Mouse (Mus musculus) midbrain, embryonic 14.5 days (tissue): Measurements from ENCODE around the gene Osm. TPM values are rescaled to one million over a fixed set of nuclear protein-coding genes. Genes with fewer than 3 reads are reported as not detected.
A peak's percentile ranks its signal among the peaks of the same experiment; 100 is the strongest.

Source experiments
- ATAC-seq: fragments of 200-750 bp; cut with Nextera tagmentation; 2 replicates; pipeline ENCODE4 v1.8.0; 2017; ENCODE audit warnings: moderate number of reproducible peaks, moderate library complexity; ENCODE audit not compliant: low FRiP score, low TSS enrichment
- DNase-seq: peaks from one replicate; pipeline ENCODE4 v3.0.0-alpha.2; 2015
- H3K27ac ChIP-seq: fragments of 300-500 bp; sonication (generic); replicated peaks from 2 replicates; pipeline ENCODE4 v1.5.1; 2014; ENCODE audit warnings: mild to moderate bottlenecking, low read depth, low read length, moderate library complexity
- H3K27me3 ChIP-seq: fragments of 300-500 bp; sonication (generic); 2 replicates; pipeline ENCODE4 v1.6.1; 2014; ENCODE audit warnings: low read length, control low read depth, mixed read lengths; ENCODE audit not compliant: control insufficient read depth, insufficient read depth
- H3K36me3 ChIP-seq: fragments of 300-500 bp; sonication (generic); 2 replicates; pipeline ENCODE4 v1.6.1; 2014; ENCODE audit warnings: low read length, control low read depth; ENCODE audit not compliant: control insufficient read depth, insufficient read depth
- H3K4me1 ChIP-seq: fragments of 300-500 bp; sonication (generic); 2 replicates; pipeline ENCODE4 v1.6.1; 2014; ENCODE audit warnings: mild to moderate bottlenecking, antibody characterized with exemption, low read length, control low read depth; ENCODE audit not compliant: control insufficient read depth, insufficient read depth
- H3K4me2 ChIP-seq: fragments of 300-500 bp; sonication (generic); 2 replicates; pipeline ENCODE4 v1.6.1; 2014; ENCODE audit warnings: mild to moderate bottlenecking, low read length, moderate library complexity
- H3K4me3 ChIP-seq: fragments of 300-500 bp; sonication (generic); replicated peaks from 2 replicates; pipeline ENCODE4 v1.5.1; 2014; ENCODE audit warnings: low read depth, low read length
- H3K9ac ChIP-seq: fragments of 300-500 bp; sonication (generic); replicated peaks from 2 replicates; pipeline ENCODE4 v1.6.1; 2014; ENCODE audit warnings: mild to moderate bottlenecking, low read length, moderate library complexity
- H3K9me3 ChIP-seq: fragments of 300-500 bp; sonication (generic); 2 replicates; pipeline ENCODE4 v1.6.1; 2016; ENCODE audit warnings: low read length, control low read depth, mixed read lengths; ENCODE audit not compliant: control insufficient read depth
- WGBS: fragments of 180-500 bp; shearing (Covaris S2); extraction: QIAGEN DNeasy Blood & Tissue Kit; methylation state at CpG from one replicate; pipeline ENCODE4 v1.1.7; 2014; 5-methylcytosine and 5-hydroxymethylcytosine counted together
- polyA plus RNA-seq: library from polyadenylated mRNA; unstranded; fragments of >200 nt; fragmentation: Nextera tagmentation; extraction: Ambion mirVana; gene quantifications from 2 replicates; pipeline ENCODE4 v1.2.1, GENCODE M21; 2014

Osm gene
- polyA plus RNA-seq, 1 experiment from 2014 or later, result 0.12 TPM

DNA sequence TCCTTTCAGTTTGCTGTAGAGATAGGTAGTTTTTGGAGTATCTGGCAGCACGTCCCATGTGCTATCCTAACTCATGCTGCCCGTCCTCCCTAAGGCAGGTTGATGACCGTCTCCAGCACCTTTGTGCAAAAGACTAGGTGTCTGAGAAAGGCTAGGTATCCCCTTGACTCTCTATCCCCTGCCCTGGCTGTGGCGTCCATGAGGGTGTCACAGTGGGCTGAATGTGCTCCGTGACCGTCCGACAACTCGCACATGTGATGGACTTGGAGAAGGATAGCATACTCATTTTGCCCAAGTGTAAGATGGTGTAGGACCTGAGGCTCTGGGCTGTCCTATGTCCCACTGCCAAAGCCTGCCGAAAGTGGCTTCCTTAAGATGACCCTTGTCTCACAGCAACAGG lies 28.6 kb upstream of the Osm start:
- Histone ChIP-seq H3K9me3 (no peaks in the 10 kb centered on the region), H3K4me1 (no peaks in the 10 kb centered on the region), H3K27me3 (no peaks in the 10 kb centered on the region), H3K36me3 (peaks cover 55% of the 10 kb centered on the region), H3K27ac (no peak overlapping the region), H3K4me2 (no peak overlapping the region), H3K9ac (no peak overlapping the region), H3K4me3 (no peak overlapping the region)
- no peak for ATAC-seq
- WGBS, result 95% methylated on average over 9 of the region's 9 CpGs
- no peak for DNase-seq

DNA sequence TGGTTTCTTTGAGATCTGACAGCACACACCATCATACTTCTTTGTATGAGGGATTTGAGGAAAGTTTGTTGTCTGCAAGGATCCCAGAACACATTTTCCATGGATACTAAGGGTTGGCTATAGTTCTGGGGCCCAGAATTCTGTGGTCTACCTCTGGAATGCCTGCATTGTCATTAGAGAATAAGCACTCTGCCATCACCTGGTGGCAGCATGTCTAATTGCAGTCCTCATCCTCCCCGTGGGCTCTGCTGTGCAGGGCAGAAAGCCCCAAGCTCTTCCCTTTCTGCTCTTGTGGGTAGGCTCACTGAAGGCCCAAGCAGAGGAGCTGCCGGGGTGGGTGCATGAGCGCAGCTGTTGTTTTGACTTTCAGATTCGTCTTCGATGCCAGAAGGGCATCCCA lies 26.7 kb upstream of the Osm start:
- no peak overlapping the region for H3K27ac ChIP-seq
- ATAC-seq (no peak), DNase-seq (no peak)
- peaks cover 74% of the 10 kb centered on the region for H3K36me3 ChIP-seq
- no peaks in the 10 kb centered on the region for H3K9me3 ChIP-seq
- WGBS, result 84% methylated on average over 5 of the region's 5 CpGs
- no peaks in the 10 kb centered on the region for H3K27me3 ChIP-seq
- H3K9ac ChIP-seq, result no peak overlapping the region
- H3K4me1 ChIP-seq, result no peaks in the 10 kb centered on the region
- H3K4me2 ChIP-seq, result no peak overlapping the region
- H3K4me3 ChIP-seq, result no peak overlapping the region

DNA sequence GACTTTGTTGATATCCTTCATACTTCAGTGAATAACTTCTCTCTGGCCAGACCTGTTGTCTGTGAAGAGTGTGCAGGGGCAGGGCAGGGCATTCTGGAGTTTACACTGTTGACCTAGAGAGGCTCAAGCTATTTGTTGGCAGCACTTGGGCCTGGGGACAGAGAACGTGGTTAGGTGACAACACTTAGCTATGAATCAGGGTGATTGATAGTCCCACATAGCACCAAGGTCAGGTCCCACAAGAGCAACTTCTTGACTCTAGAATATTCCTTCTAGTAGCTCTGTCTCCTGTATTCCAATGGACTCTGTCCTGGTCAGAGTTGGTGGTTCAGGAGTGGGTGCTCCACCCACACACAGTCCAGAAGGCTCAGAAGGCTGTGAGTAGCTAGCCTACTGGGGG lies 25.4 kb upstream of the Osm start:
- H3K27ac ChIP-seq, result no peak overlapping the region
- H3K27me3 ChIP-seq, result no peaks in the 10 kb centered on the region
- 96% methylated on average over 1 of the region's 1 CpGs for WGBS
- H3K9ac ChIP-seq, result no peak overlapping the region
- ATAC-seq (no peak), DNase-seq (no peak)
- H3K4me3 ChIP-seq, result no peak overlapping the region
- H3K4me1 ChIP-seq, result no peaks in the 10 kb centered on the region
- no peak overlapping the region for H3K4me2 ChIP-seq
- H3K9me3 ChIP-seq, result no peaks in the 10 kb centered on the region
- peaks cover 84% of the 10 kb centered on the region for H3K36me3 ChIP-seq

DNA sequence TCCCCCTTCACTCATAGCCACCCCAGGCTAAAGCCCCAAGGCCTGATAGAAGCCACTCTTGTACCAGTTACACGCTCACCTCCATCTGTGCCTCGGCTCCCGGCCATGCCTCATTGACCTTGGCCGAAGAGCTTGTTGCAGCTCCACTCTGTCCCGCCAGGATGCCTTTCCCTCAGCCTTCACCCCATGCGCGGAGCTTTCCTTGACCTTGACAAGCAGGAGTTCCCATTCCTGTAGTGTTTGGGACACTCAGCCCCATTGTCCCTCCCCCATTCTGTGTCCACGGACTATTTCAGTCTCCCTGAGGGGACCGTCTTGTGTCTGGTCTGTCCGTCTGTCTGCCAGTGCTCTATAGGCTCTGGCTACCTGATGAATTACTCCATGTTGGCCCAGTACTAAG lies 23.1 kb upstream of the Osm start:
- ATAC-seq (no peak), DNase-seq (no peak)
- peaks cover 9% of the 10 kb centered on the region for H3K27me3 ChIP-seq
- H3K27ac ChIP-seq, result no peak overlapping the region
- no peak overlapping the region for H3K4me3 ChIP-seq
- H3K4me2 ChIP-seq, result no peak overlapping the region
- H3K36me3 ChIP-seq, result peaks cover 67% of the 10 kb centered on the region
- WGBS, result 96% methylated on average over 10 of the region's 10 CpGs
- peaks cover 3% of the 10 kb centered on the region; the same call in 1 of the 2 replicates for H3K4me1 ChIP-seq
- H3K9ac ChIP-seq, result no peak overlapping the region
- H3K9me3 ChIP-seq, result peaks cover 5% of the 10 kb centered on the region; the same call in 1 of the 2 replicates

DNA sequence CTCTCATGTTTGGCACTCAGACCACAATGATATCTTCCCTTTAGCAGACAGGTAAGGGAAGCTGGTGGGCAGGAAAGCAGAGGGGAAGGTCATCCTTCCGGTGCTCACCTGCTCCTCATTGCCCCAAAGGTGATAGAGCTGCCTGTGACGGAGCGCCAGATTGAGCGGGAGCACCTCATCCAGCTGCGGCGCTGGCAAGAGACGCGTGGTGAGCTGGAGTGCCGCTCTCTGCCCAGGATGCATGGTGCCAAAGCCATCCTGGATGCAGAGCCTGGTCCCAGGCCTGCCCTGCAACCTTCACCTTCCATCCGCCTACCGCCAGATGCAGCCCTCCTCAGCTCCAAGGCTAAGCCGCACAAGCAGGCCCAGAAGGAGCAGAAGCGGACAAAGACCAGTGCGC lies 21.6 kb upstream of the Osm start:
- Histone ChIP-seq H3K27ac (no peak overlapping the region), H3K4me2 (no peak overlapping the region), H3K4me1 (peaks cover 8% of the 10 kb centered on the region; the same call in 1 of the 2 replicates), H3K9me3 (peaks cover 5% of the 10 kb centered on the region; the same call in 1 of the 2 replicates), H3K4me3 (no peak overlapping the region), H3K36me3 (peaks cover 53% of the 10 kb centered on the region), H3K27me3 (peaks cover 15% of the 10 kb centered on the region), H3K9ac (no peak overlapping the region)
- DNase-seq, result no peak
- no peak for ATAC-seq
- WGBS, result 95% methylated on average over 14 of the region's 14 CpGs

DNA sequence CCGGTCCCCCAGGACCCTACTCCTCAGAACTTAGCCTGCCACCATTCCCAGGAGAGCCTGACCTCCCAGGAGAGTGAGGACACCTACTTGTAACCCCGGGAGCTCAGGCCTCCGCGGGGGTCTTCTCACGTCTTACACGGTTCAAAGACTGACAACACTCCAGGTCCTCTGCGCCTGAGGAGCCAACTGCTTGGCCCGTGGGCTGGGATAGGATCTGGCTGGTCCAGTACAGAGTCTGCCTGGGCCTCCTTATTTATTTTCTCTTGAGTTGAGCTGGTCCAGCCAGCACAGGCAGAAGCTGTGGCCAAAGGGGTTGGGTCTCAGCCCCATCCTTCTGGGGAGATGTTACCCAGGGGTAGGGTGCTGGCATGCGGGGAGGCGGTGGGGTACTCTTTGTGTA lies 21.2 kb upstream of the Osm start:
- DNase-seq (no peak), ATAC-seq (no peak)
- Histone ChIP-seq H3K27me3 (peaks cover 15% of the 10 kb centered on the region), H3K4me2 (no peak overlapping the region), H3K9me3 (peaks cover 5% of the 10 kb centered on the region; the same call in 1 of the 2 replicates), H3K27ac (no peak overlapping the region), H3K4me3 (no peak overlapping the region), H3K36me3 (peaks cover 49% of the 10 kb centered on the region), H3K9ac (no peak overlapping the region), H3K4me1 (peaks cover 8% of the 10 kb centered on the region; the same call in 1 of the 2 replicates)
- WGBS, result 89% methylated on average over 10 of the region's 10 CpGs

DNA sequence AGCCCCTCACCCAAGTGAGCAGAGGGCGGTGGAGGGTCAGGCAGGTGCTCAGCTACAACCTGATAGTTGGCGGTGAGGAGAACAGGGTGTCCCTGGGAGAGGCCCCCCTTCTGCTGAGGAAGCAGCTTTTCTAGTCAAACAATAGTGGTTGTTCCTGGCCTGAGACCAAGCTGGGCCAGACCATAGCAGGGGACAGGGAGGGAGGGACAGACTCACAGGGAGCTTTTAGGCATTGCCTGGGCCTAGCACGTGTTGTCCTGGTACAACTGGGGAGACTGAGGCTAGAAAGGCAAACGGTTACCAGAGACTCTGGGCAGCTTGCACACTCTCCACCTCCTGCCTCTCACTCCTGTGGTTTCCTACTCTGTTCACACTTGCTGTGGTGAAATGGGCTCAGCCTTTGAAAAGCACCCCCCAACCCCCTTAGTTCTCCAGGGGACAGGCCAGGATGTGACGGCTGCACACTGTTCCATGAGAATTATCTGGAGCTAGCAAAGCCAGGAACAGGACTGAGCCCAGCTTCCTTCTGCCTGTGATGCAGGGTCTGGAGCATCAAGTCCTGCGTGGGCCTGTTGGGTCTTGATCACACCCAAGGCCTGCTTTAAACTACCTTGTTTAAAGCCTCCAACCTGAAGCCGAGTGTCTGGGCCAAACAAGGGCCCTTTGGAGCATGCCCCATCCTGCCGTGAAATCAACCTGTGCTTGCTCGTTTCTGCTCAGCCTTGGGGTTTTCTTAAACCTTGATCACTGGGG lies 19.8 kb upstream of the Osm start:
- H3K4me3 ChIP-seq, result no peak overlapping the region
- peaks cover 5% of the 10 kb centered on the region; the same call in 1 of the 2 replicates for H3K9me3 ChIP-seq
- peaks cover 8% of the 10 kb centered on the region; the same call in 1 of the 2 replicates for H3K4me1 ChIP-seq
- ATAC-seq, result no peak
- no peak for DNase-seq
- no peak overlapping the region for H3K27ac ChIP-seq
- H3K4me2 ChIP-seq, result no peak overlapping the region
- peaks cover 40% of the 10 kb centered on the region for H3K36me3 ChIP-seq
- H3K9ac ChIP-seq, result no peak overlapping the region
- 78% methylated on average over 9 of the region's 9 CpGs for WGBS
- H3K27me3 ChIP-seq, result peaks cover 18% of the 10 kb centered on the region

DNA sequence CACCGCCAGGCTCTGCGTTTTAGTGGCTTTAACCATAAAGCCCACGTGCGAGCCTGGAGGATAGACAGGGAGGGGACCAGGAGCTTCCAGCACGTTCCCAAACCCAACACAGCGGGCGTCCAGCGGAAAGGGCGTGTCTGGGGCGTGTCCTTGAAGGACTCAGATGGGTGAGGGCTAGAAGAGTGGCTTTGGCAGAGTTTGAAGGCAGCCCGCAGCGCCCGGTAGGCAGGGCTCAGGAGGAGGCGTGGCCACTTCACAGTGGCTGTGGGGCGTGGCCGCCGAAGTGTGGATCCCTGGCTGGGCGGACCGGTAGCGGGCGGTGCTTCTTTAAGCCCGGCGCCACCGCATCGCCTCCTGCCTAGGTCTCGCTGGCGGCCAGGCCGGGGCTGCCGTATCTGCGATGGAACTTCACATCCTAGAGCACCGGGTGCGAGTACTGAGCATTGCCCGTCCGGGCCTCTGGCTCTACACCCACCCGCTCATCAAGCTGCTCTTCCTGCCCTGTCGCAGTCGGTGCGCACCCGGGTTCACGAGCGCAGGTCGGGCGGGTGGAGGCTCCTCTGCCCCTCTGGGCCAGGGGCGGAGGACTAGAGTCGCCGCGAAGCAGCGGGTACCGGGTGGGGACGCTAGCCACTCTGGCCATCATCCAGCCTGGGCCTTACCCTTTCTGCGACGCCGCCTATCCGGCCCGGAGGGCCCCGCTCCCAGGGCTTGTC lies 18.1 kb upstream of the Osm start, which contains the start of gene Castor1:
Castor1 (plus strand) TSS at position 312 of the 716 bp plus-strand sequence.
- Histone ChIP-seq H3K9me3 (peaks cover 5% of the 10 kb centered on the region; the same call in 1 of the 2 replicates), H3K27ac (no peak within 1 kb of the TSS), H3K4me1 (peaks cover 8% of the 10 kb centered on the region; the same call in 1 of the 2 replicates), H3K27me3 (peaks cover 18% of the 10 kb centered on the region), H3K4me2 (peak within 1 kb of the TSS; percentile 64), H3K36me3 (peaks cover 24% of the 10 kb centered on the region), H3K9ac (peak within 1 kb of the TSS; percentile 37; the same call in 1 of the 2 replicates), H3K4me3 (peak within 1 kb of the TSS; percentile 34)
- peak; percentile 73 for ATAC-seq
- peak; percentile 73 for DNase-seq
- 2% methylated on average over 56 of the region's 56 CpGs for WGBS
